Mouse (Mus musculus): Measurements from ENCODE around the gene Tcaim.
"Not testable (repeated sequence)": the region's sequence is repeated elsewhere in the genome, so short reads cannot be mapped to it uniquely, and the experiment has no call there.

Gene Tcaim

DNA sequence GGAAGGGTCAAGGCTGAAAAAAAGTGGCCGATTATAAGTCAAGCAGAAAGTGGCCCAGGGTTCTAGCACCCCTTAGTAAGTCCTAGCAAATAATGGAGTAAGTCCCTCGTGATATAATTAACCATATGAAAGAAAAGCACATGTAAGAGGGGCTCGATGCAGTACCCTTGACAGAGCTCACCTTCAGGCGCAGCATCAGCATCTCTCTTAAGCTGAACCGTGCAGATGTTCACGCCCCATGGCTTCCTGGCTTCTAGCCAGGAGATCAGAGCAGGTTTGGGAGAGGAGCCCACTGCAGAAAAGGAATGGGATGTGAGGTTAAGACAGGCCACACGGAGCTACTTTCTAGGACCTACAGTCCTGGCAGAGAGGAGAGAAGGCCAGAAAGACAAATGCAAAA, 49.2 kb downstream of the Tcaim start:
- DNase-seq (ENCODE audit: low spot score in 2 of 2): no peak

DNA sequence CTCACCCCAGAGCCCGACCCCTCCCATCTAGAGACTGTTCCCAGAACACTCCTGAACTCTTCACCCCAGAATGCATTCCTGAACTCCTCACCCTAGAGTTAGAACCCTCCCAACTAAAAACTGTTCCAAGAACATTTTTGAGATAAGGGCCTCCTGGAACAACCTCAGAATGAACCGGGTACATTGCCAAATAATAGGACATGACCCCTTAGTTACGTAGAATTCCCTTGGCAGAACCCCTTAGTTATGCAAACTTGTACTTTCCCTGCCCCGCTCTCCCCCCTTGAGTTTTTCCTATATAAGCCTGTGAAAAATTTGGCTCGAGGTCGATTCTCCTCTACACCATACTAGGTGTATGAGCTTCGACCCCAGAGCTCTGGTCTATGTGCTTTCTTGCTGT, 49.8 kb downstream of the Tcaim start:
- DNase-seq (ENCODE audit: low spot score in 2 of 2): not testable (repeated sequence)

DNA sequence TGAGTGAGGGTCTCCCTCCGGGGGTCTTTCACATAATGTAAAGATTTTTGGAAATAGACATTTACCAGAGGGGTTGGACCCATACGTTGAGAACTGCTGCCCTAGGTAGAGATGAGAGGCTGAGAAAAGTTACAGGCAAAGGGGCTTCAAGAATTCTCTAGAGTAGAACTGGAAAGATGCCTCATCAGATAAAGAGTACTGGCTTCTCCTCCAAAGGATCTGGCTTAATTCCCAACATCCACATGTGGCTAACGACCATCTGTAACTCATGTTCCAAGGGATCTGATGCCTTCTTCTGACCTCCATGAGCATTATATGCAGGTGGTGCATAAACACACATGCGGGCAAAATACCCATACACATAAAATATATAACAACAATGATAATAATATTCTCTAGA, 50.3 kb downstream of the Tcaim start:
- no peak for DNase-seq (ENCODE audit: low spot score in 2 of 2)

DNA sequence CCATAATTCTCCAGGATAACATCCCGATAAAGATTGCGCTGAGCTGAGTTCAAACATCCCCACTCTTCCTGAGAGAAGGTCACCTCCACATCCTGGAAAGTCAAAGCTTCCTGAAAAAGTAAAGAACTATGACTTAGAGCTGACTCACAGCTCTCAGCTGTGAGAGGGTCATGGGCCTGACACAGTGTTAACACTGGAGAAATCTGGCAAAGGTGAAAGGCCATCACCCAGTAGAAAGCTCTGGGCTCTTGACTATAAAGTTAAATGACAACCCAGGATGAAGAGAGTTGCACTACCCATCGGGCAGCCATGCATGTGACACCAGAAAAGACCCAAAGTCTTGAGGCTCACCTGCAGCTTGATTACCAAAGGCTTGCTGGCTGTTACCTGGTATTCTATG, 51.4 kb downstream of the Tcaim start:
- no peak for DNase-seq (ENCODE audit: low spot score in 2 of 2)

- DNase-seq (ENCODE audit: low spot score in 2 of 2): no peak
Observed at GRCm38 (mm10) chr9:122860752-122861151, 55.4 kb downstream of the Tcaim start.

DNA sequence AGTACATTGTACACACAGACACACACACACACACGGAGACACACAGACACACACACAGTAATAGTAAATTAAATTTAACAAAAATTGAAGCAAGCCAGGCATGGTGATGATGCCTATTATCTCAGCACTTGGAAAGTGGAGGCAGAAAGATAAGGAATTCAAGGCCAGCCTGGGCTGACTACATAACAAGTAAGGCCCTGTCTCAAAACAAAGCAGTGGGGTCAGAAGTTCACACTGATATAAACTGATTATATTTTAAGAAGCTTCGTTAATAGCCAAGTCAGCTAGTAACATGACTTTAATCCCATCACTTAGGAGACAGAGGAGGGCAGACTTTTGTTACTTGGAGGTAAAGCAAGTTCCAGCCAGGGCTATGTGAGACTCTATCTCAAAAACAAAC, 58.4 kb downstream of the Tcaim start:
- DNase-seq (ENCODE audit: low spot score in 2 of 2): no peak

DNA sequence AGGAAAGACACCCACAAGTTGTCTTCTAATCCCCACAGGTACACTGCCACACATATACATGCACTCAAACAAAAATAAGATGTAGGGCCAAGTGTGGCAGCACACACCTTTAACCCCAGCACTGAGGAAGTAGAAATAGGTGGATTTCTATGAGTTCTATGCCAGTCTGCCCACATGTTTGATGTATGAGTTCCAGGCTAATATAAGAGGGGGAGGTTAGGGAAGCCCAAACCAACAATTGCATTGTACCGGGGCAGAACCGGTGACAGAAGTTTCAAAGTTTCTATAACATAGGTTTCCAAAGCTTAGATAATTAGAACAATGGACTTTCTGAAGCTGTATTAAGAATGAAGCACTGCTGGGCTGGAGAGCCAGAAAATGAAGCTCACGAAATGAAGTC, 59.5 kb downstream of the Tcaim start:
- DNase-seq (ENCODE audit: low spot score in 2 of 2): no peak

DNA sequence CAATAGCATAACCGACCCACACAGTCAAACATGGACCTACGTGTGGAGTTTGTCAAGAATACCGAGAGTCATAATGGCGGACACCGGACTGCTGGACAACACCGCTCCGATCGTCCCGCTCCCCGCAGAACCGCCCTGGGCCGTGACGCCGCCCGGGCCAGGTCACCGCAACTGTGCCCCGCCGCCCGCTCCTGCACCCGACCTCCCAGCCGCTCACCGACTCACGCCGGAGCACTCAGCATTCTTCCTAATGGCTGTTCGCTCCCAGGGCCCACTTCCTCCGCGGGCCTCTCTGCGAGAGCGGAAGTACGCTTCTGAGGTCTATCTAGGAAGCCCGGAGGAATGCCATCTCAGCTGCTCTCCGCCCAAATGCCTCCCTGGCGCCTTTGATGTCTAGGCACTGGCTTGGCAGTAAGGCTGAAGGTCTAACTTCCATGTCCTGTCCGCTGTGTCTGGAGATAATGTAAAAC, 60.4 kb downstream of the Tcaim start, which contains the start of gene Zfp445:
Zfp445 (minus strand) TSS at position 310 of the 470 bp plus-strand sequence.
- peak; percentile 35 to 74 for DNase-seq (ENCODE audit: low spot score in 2 of 2)

GRCm38 (mm10) chr9:122866192-122866591, 60.9 kb downstream of the Tcaim start:
- no peak for DNase-seq (ENCODE audit: low spot score in 2 of 2)

- no peak for DNase-seq (ENCODE audit: low spot score in 2 of 2)
Observed at GRCm38 (mm10) chr9:122872595-122872994, 67.3 kb downstream of the Tcaim start.

DNA sequence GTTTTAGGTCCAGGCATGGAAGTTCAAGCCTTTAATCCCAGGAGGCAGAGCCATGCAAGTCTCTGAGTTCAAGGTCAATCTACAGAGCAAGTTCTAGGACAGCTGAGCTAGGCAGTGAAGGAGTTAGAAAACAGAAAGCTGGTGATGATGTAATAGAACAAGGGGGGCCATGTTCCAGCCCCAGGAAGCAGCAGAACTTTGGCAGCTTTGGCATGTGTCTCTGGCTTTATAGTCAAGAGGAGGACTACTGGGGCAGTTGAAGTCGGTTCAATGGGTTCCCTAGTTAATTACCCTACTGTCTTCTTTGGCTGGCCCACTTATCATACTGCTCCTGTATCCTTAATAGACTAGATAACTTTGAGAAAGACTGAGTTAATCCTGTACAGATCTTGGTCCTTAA, 69.3 kb downstream of the Tcaim start:
- no peak for DNase-seq (ENCODE audit: low spot score in 2 of 2)

DNA sequence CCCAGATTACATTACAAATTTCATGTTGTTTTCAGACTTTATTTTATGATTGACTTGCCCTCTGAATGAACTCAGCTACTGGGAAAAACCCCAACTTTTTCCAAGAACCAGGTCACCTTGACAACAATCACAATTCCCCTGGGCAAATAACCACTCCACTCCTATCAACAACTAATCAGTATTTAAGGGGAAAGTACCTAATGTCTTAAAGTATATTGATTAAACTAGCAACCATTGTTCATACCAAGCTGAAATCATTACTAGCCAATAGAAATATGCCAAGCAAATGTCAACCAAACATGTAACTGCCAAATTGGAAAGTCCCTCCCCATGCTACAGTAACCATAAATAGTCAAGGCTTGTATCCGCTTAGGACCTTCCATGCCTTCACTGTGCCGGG, 69.8 kb downstream of the Tcaim start:
- DNase-seq (ENCODE audit: low spot score in 2 of 2): no peak

DNA sequence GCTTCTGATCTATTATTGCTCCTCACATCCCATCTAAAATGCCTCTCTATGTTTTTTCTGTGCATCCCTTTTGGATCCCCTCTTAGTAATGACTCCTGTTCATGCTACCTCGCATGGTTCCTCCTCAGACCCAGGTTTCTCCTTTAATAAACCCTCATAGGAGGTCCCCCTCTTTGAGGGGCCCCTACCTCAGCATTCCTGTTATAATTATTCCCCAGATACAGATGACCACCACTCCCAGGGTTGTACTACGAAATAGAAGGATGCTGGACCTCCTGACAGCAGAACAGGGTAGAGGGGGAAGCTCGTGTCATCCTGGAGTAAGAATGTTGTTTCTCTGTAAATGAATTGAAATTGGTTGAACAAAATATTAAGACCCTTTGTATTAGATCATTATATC, 80.0 kb downstream of the Tcaim start, which contains the start of gene Zkscan7:
Zkscan7 (plus strand) TSS at position 301 of the 400 bp plus-strand sequence.
- no peak for DNase-seq (ENCODE audit: low spot score in 2 of 2)
